Mouse (Mus musculus) stomach, embryonic 16.5 days (tissue): Measurements from ENCODE around the gene Zfhx3. TPM values are rescaled to one million over a fixed set of nuclear protein-coding genes. Genes with fewer than 3 reads are reported as not detected.

Experiments used
- microRNA-seq: library from miRNA; unstranded; fragments of <30 nt; microRNA quantifications from one replicate; pipeline ENCODE4, GENCODE M21; 2016
- polyA plus RNA-seq: library from polyadenylated mRNA; unstranded; fragments of >200 nt; fragmentation: Nextera tagmentation; extraction: Ambion mirVana; gene quantifications from 2 replicates; pipeline ENCODE4 v1.2.1, GENCODE M21; 2015

Zfhx3 gene
- polyA plus RNA-seq, 1 experiment from 2014 or later, result 10.9 TPM

Small RNAs within 50 kb of the gene (microRNA-seq; reads per million reads assigned to microRNA genes)
- gene Mir3108, result not detected
